Mouse (Mus musculus): Measurements from ENCODE around the gene Kcne1.

Kcne1 gene

GRCm38 (mm10) chr16:92355982-92356381, 3.3 kb downstream of the Kcne1 start:
- no peak for DNase-seq

- no peak for DNase-seq
These were observed 3.9 kb downstream of the Kcne1 start for GRCm38 (mm10) chr16:92355366-92355765.

GRCm38 (mm10) chr16:92353897-92354296, 5.4 kb downstream of the Kcne1 start:
- DNase-seq, result no peak

- no peak for DNase-seq
These were observed 6.0 kb downstream of the Kcne1 start for GRCm38 (mm10) chr16:92353295-92353694.

- DNase-seq, result peak in 1 of 2 experiments; percentile 17
These were observed 10.3 kb downstream of the Kcne1 start for GRCm38 (mm10) chr16:92348941-92349340.

GRCm38 (mm10) chr16:92346297-92346916, 12.9 kb downstream of the Kcne1 start:
- DNase-seq, result no peak

- peak in 1 of 2 experiments; percentile 8 for DNase-seq
These were observed 14.1 kb downstream of the Kcne1 start for GRCm38 (mm10) chr16:92345177-92345576.

- peak; percentile 41 to 47 for DNase-seq
These were observed 18.4 kb downstream of the Kcne1 start for GRCm38 (mm10) chr16:92340612-92341511.

- DNase-seq, result peak; percentile 67 to 76
These were observed 23.0 kb downstream of the Kcne1 start for GRCm38 (mm10) chr16:92336280-92336679.

GRCm38 (mm10) chr16:92334600-92334999, 24.7 kb downstream of the Kcne1 start:
- no peak for DNase-seq

- DNase-seq, result no peak
These were observed 28.3 kb downstream of the Kcne1 start for GRCm38 (mm10) chr16:92330966-92331365.

- DNase-seq, result no peak
These were observed 31.4 kb downstream of the Kcne1 start for GRCm38 (mm10) chr16:92327911-92328310.

GRCm38 (mm10) chr16:92325062-92325406, 34.2 kb downstream of the Kcne1 start:
- no peak for DNase-seq

GRCm38 (mm10) chr16:92324309-92325061, 34.8 kb downstream of the Kcne1 start:
- no peak for DNase-seq

GRCm38 (mm10) chr16:92321341-92321740, 37.9 kb downstream of the Kcne1 start, which contains the start of gene Fam243:
Gene Fam243, minus strand, starts transcription at chr16:92321441.
- DNase-seq, result no peak

GRCm38 (mm10) chr16:92320361-92320760, 38.9 kb downstream of the Kcne1 start:
- no peak for DNase-seq

- peak; percentile 42 to 60 for DNase-seq
These were observed 39.7 kb downstream of the Kcne1 start for GRCm38 (mm10) chr16:92319353-92320109.

- DNase-seq, result no peak
These were observed 43.1 kb downstream of the Kcne1 start for GRCm38 (mm10) chr16:92316049-92316738.

GRCm38 (mm10) chr16:92313953-92314741, 45.1 kb downstream of the Kcne1 start:
- peak in 1 of 2 experiments; percentile 29 for DNase-seq

GRCm38 (mm10) chr16:92309126-92309525, 50.1 kb downstream of the Kcne1 start:
- no peak for DNase-seq

GRCm38 (mm10) chr16:92307947-92308346, 51.3 kb downstream of the Kcne1 start:
- no peak for DNase-seq
